Mouse (Mus musculus) lung, adult 2 months (tissue): ENCODE data around the gene Tas2r143.

ENCODE experiments used
- CTCF ChIP-seq: fragments of 200-500 bp; IDR thresholded peaks from 2 replicates; pipeline ENCODE4 v1.5.1; 2011; ENCODE audit warnings: mild to moderate bottlenecking, low read length, control low read depth; ENCODE audit not compliant: insufficient read depth
- POLR2A ChIP-seq: fragments of 200-500 bp; IDR thresholded peaks from 2 replicates; pipeline ENCODE4 v1.6.1; 2011; ENCODE audit warnings: low read depth, mild to moderate bottlenecking, control low read depth, low read length, borderline replicate concordance; ENCODE audit errors: extremely low read depth

- TF ChIP-seq CTCF, result no peak
- no peak for TF ChIP-seq POLR2A
Observed at GRCm38 (mm10) chr6:42374701-42375100, 25.3 kb upstream of the Tas2r143 start.
